Mouse (Mus musculus) MEL-GATA-1-ER (cell line): ENCODE data around the gene Nptx1.

Source experiments
- DNase-seq: peaks from one replicate; pipeline ENCODE4 v3.0.0-alpha.2; 2012; ENCODE audit warnings: low read depth; ENCODE audit errors: extremely low read depth

The Nptx1 gene

GRCm38 (mm10) chr11:119496147-119496546, 51.4 kb downstream of the Nptx1 start:
- DNase-seq: no peak

GRCm38 (mm10) chr11:119493516-119493915, 54.0 kb downstream of the Nptx1 start:
- DNase-seq: no peak

- DNase-seq: no peak
Measured at GRCm38 (mm10) chr11:119492830-119493229, 54.7 kb downstream of the Nptx1 start.

GRCm38 (mm10) chr11:119491690-119492087, 55.9 kb downstream of the Nptx1 start:
- no peak for DNase-seq

GRCm38 (mm10) chr11:119490861-119491689, 56.5 kb downstream of the Nptx1 start, which contains the start of gene Endov:
TSS of gene Endov (plus strand) at chr11:119491347.
- DNase-seq: peak; percentile 77
